Mouse (Mus musculus) E14TG2a.4 (cell line): Measurements from ENCODE around the gene 1700025C18Rik.

Experiments used
- H3K27me3 ChIP-seq: 2 replicates; pipeline ENCODE4 v1.6.1; 2014; ENCODE audit warnings: low read length, control low read depth; ENCODE audit not compliant: insufficient read depth
- H3K36me3 ChIP-seq: 2 replicates; pipeline ENCODE4 v1.6.1; 2014; ENCODE audit warnings: low read length, control low read depth; ENCODE audit not compliant: insufficient read depth
- H3K4me1 ChIP-seq: replicated peaks from 2 replicates; pipeline ENCODE4 v1.6.1; 2014; ENCODE audit warnings: low read depth, low read length, control low read depth
- H3K4me3 ChIP-seq: replicated peaks from 2 replicates; pipeline ENCODE4 v1.5.1; 2014; ENCODE audit warnings: mild to moderate bottlenecking, low read length
- H3K9me3 ChIP-seq: 2 replicates; pipeline ENCODE4 v1.6.1; 2014; ENCODE audit warnings: low read length, control low read depth
- CTCF ChIP-seq: conservative IDR thresholded peaks from 2 replicates; pipeline ENCODE4 v1.5.1; 2014; ENCODE audit warnings: low read length
- NANOG ChIP-seq: IDR thresholded peaks from 2 replicates; pipeline ENCODE4 v1.6.1; 2014; ENCODE audit warnings: borderline replicate concordance, low read length, mixed read lengths
- POU5F1 ChIP-seq: IDR thresholded peaks from 2 replicates; pipeline ENCODE4 v1.6.1; 2014; ENCODE audit warnings: low read length, borderline replicate concordance

The 1700025C18Rik gene

GRCm38 (mm10) chr2:165112149-165112548 lies 21.6 kb upstream of the 1700025C18Rik start:
- no peaks in the 10 kb centered on the region for H3K9me3 ChIP-seq
- H3K4me3 ChIP-seq = peak overlapping the region; percentile 72
- no peak for TF ChIP-seq NANOG
- TF ChIP-seq POU5F1 = no peak
- no peak for TF ChIP-seq CTCF
- peaks cover 59% of the 10 kb centered on the region for H3K4me1 ChIP-seq
- peaks cover 90% of the 10 kb centered on the region for H3K27me3 ChIP-seq
- no peaks in the 10 kb centered on the region for H3K36me3 ChIP-seq

GRCm38 (mm10) chr2:165106585-165106984 lies 16.0 kb upstream of the 1700025C18Rik start:
- Histone ChIP-seq H3K36me3 (no peaks in the 10 kb centered on the region), H3K4me3 (peak overlapping the region; percentile 11; the same call in 1 of the 2 replicates), H3K27me3 (peaks cover 78% of the 10 kb centered on the region), H3K4me1 (peaks cover 22% of the 10 kb centered on the region), H3K9me3 (no peaks in the 10 kb centered on the region)
- TF ChIP-seq POU5F1 (no peak), NANOG (no peak), CTCF (no peak)

GRCm38 (mm10) chr2:165105513-165106079 lies 15.0 kb upstream of the 1700025C18Rik start:
- Histone ChIP-seq H3K36me3 (no peaks in the 10 kb centered on the region), H3K27me3 (peaks cover 77% of the 10 kb centered on the region), H3K4me3 (no peak overlapping the region), H3K9me3 (no peaks in the 10 kb centered on the region), H3K4me1 (peaks cover 18% of the 10 kb centered on the region)
- TF ChIP-seq NANOG (no peak), POU5F1 (no peak), CTCF (no peak)

GRCm38 (mm10) chr2:165102920-165103319 lies 12.4 kb upstream of the 1700025C18Rik start:
- Histone ChIP-seq H3K36me3 (no peaks in the 10 kb centered on the region), H3K4me1 (peaks cover 12% of the 10 kb centered on the region), H3K27me3 (peaks cover 64% of the 10 kb centered on the region), H3K4me3 (no peak overlapping the region), H3K9me3 (no peaks in the 10 kb centered on the region)
- no peak for TF ChIP-seq NANOG
- TF ChIP-seq CTCF = no peak
- no peak for TF ChIP-seq POU5F1

- H3K4me1 ChIP-seq = 0 out of 2 replicates have a peak, but pooled peaks cover 7% of the 10 kb centered on the region
- H3K36me3 ChIP-seq = no peaks in the 10 kb centered on the region
- TF ChIP-seq CTCF = no peak
- no peak for TF ChIP-seq NANOG
- no peak for TF ChIP-seq POU5F1
- peaks cover 66% of the 10 kb centered on the region for H3K27me3 ChIP-seq
- no peak overlapping the region for H3K4me3 ChIP-seq
- H3K9me3 ChIP-seq = no peaks in the 10 kb centered on the region
Measured at GRCm38 (mm10) chr2:165100749-165101148, 10.2 kb upstream of the 1700025C18Rik start.

- H3K27me3 ChIP-seq = peaks cover 55% of the 10 kb centered on the region
- no peaks in the 10 kb centered on the region for H3K36me3 ChIP-seq
- no peak overlapping the region for H3K4me3 ChIP-seq
- H3K4me1 ChIP-seq = 0 out of 2 replicates have a peak, but pooled peaks cover 7% of the 10 kb centered on the region
- TF ChIP-seq NANOG (no peak), POU5F1 (no peak), CTCF (no peak)
- no peaks in the 10 kb centered on the region for H3K9me3 ChIP-seq
Measured at GRCm38 (mm10) chr2:165098861-165099260, 8.3 kb upstream of the 1700025C18Rik start.

- H3K4me1 ChIP-seq = 0 out of 2 replicates have a peak, but pooled peaks cover 7% of the 10 kb centered on the region
- no peak overlapping the region for H3K4me3 ChIP-seq
- TF ChIP-seq CTCF (no peak), NANOG (no peak), POU5F1 (no peak)
- peaks cover 48% of the 10 kb centered on the region for H3K27me3 ChIP-seq
- H3K9me3 ChIP-seq = no peaks in the 10 kb centered on the region
- H3K36me3 ChIP-seq = no peaks in the 10 kb centered on the region
Measured at GRCm38 (mm10) chr2:165096367-165096766, 5.8 kb upstream of the 1700025C18Rik start.

- Histone ChIP-seq H3K9me3 (no peaks in the 10 kb centered on the region), H3K36me3 (no peaks in the 10 kb centered on the region), H3K27me3 (peaks cover 23% of the 10 kb centered on the region), H3K4me1 (0 out of 2 replicates have a peak, but pooled peaks cover under 1% of the 10 kb centered on the region), H3K4me3 (no peak overlapping the region)
- TF ChIP-seq CTCF (no peak), POU5F1 (no peak), NANOG (no peak)
Measured at GRCm38 (mm10) chr2:165092393-165092792, 1.8 kb upstream of the 1700025C18Rik start.

GRCm38 (mm10) chr2:165091433-165091965 lies 949 bp upstream of the 1700025C18Rik start:
- H3K4me3 ChIP-seq = no peak overlapping the region
- H3K27me3 ChIP-seq = peaks cover 14% of the 10 kb centered on the region
- no peaks in the 10 kb centered on the region for H3K9me3 ChIP-seq
- H3K4me1 ChIP-seq = no peaks in the 10 kb centered on the region
- TF ChIP-seq POU5F1 (no peak), NANOG (no peak), CTCF (no peak)
- no peaks in the 10 kb centered on the region for H3K36me3 ChIP-seq
